In genomic region chr13:40727731-40728625, GRCm38 (mm10) we compare ENCODE assay signal across 11 mouse cellular contexts. TPM values are rescaled to one million over a fixed set of nuclear protein-coding genes. Genes with fewer than 3 reads are reported as not detected.
A peak's percentile ranks its signal among the peaks of the same experiment; 100 is the strongest.
DNase-seq lines count a peak whose midpoint lies in the region; ATAC-seq and TF ChIP-seq lines count a peak whose summit lies in the region.
"Had no signal": no experiment of that assay in that cellular context is flagged by ENCODE, and none has a peak within 500 bp of the region (broad histone marks: within the 10 kb centered on the region; RNA-seq: fewer than 3 reads in every experiment).

No protein-coding gene starts in this region.

- H3K9me3 ChIP-seq in embryonic facial prominence, embryonic 10.5 days: no peaks in the 10 kb centered on the region
- H3K9me3 ChIP-seq in hindbrain, postnatal 0 days (ENCODE audit: low read length): no peaks in the 10 kb centered on the region
- no peaks in the 10 kb centered on the region for H3K9me3 ChIP-seq in neural tube, embryonic 11.5 days (ENCODE audit: control insufficient read depth, low read length)

- under 1% methylated on average over 42 of the region's 42 CpGs for WGBS in embryonic facial prominence, embryonic 10.5 days
- WGBS in hindbrain, postnatal 0 days: 2% methylated on average over 42 of the region's 42 CpGs
- WGBS in neural tube, embryonic 11.5 days: under 1% methylated on average over 42 of the region's 42 CpGs

- no peaks in the 10 kb centered on the region for H3K36me3 ChIP-seq in embryonic facial prominence, embryonic 10.5 days (replicated peaks)
- H3K36me3 ChIP-seq in hindbrain, postnatal 0 days (ENCODE audit: insufficient read depth, low read length): no peaks in the 10 kb centered on the region
- no peaks in the 10 kb centered on the region for H3K36me3 ChIP-seq in neural tube, embryonic 11.5 days (ENCODE audit: control insufficient read depth, insufficient read depth, low read length)

- peak overlapping the region; percentile 34 for H3K4me2 ChIP-seq in hindbrain, postnatal 0 days (ENCODE audit: low read depth, low read length)
- peak overlapping the region; percentile 71 for H3K4me2 ChIP-seq in neural tube, embryonic 11.5 days (ENCODE audit: low read depth)

- no peak for TF ChIP-seq CTCF in hindbrain, postnatal 0 days (IDR thresholded peaks at IDR 0.05; ENCODE audit: low read depth)

- H3K9ac ChIP-seq in hindbrain, postnatal 0 days (replicated peaks; ENCODE audit: low read length): peak overlapping the region; percentile 44
- H3K9ac ChIP-seq in neural tube, embryonic 11.5 days (ENCODE audit: low read length): peak overlapping the region; percentile 57

- peaks cover 94% of the 10 kb centered on the region for H3K27me3 ChIP-seq in embryonic facial prominence, embryonic 10.5 days (replicated peaks; ENCODE audit: low read depth, poor library complexity, severe bottlenecking)
- peaks cover 54% of the 10 kb centered on the region for H3K27me3 ChIP-seq in hindbrain, postnatal 0 days (ENCODE audit: insufficient read depth, low read length)
- peaks cover 74% of the 10 kb centered on the region for H3K27me3 ChIP-seq in neural tube, embryonic 11.5 days (ENCODE audit: control insufficient read depth, insufficient read depth, low read length)

- DNase-seq in kidney, adult 18-20 months: peak; percentile 43
- no peak for DNase-seq in kidney, adult 11 months
- peak; percentile 65 for DNase-seq in embryonic facial prominence, embryonic 10.5 days (ENCODE audit: low spot score)
- no peak for DNase-seq in hindbrain, postnatal 0 days (ENCODE audit: low spot score)
- peak; percentile 65 for DNase-seq in neural tube, embryonic 11.5 days (ENCODE audit: low spot score)
- no peak for DNase-seq in adrenal gland, postnatal 4 days (ENCODE audit: low spot score in 2 of 2)
- no peak for DNase-seq in gastrocnemius, postnatal 25 days
- no peak for DNase-seq in left cerebral cortex, adult 8-10 months (ENCODE audit: low spot score in 2 of 2)
- DNase-seq: cerebellum, adult 11 months; heart, adult 2 months; lung, adult 18-20 months had no signal

- H3K4me3 ChIP-seq in embryonic facial prominence, embryonic 10.5 days: peak overlapping the region; percentile 75
- H3K4me3 ChIP-seq in hindbrain, postnatal 0 days (ENCODE audit: low read length): peak overlapping the region; percentile 44
- H3K4me3 ChIP-seq in neural tube, embryonic 11.5 days (ENCODE audit: low read depth, low read length): peak overlapping the region; percentile 53
- H3K4me3 ChIP-seq: heart, adult 2 months had no signal

- H3K27ac ChIP-seq in embryonic facial prominence, embryonic 10.5 days (replicated peaks): peak overlapping the region; percentile 97
- H3K27ac ChIP-seq in hindbrain, postnatal 0 days: peak overlapping the region; percentile 45
- peak overlapping the region; percentile 64 for H3K27ac ChIP-seq in neural tube, embryonic 11.5 days (ENCODE audit: low read depth, low read length)
- H3K27ac ChIP-seq: heart, adult 2 months had no signal

- no peak for ATAC-seq in hindbrain, postnatal 0 days
- ATAC-seq in neural tube, embryonic 11.5 days (ENCODE audit: insufficient read depth, low FRiP score, low TSS enrichment): no peak

- peaks cover 57% of the 10 kb centered on the region for H3K4me1 ChIP-seq in embryonic facial prominence, embryonic 10.5 days
- H3K4me1 ChIP-seq in hindbrain, postnatal 0 days (ENCODE audit: insufficient read depth, low read length): no peaks in the 10 kb centered on the region
- H3K4me1 ChIP-seq in neural tube, embryonic 11.5 days (ENCODE audit: control insufficient read depth, insufficient read depth, low read length): no peaks in the 10 kb centered on the region

RNA-seq across cellular contexts. Expression of gene Tfap2a, which starts 10.2 kb away (rescaled TPM):
- 8.3 and 8.5 TPM in 2 replicates for polyA plus RNA-seq in embryonic facial prominence, embryonic 10.5 days (2016; fragmentation: Nextera tagmentation; extraction: Ambion mirVana)
- total RNA-seq in hindbrain, postnatal 0 days (2014; rRNA removed): 2.1 and 4.7 TPM in 2 replicates
- polyA plus RNA-seq in hindbrain, postnatal 0 days (2015; fragmentation: Nextera tagmentation; extraction: Ambion mirVana): 6.9 and 7.2 TPM in 2 replicates
- 12.9 and 13.7 TPM in 2 replicates for polyA plus RNA-seq in neural tube, embryonic 11.5 days (2014; fragmentation: Nextera tagmentation; extraction: Ambion mirVana)
- 1 to 10 TPM; 1.5 to 3.1 TPM for total RNA-seq in adrenal gland, postnatal 4 days (2021)
- total RNA-seq in gastrocnemius, postnatal 25 days (2021): not detected
- 1 to 10 TPM in 1 of 4 experiments, under 1 TPM in 3; 0.58 to 1.1 (median 0.60) TPM for total RNA-seq in left cerebral cortex, adult 8-10 months (2022)

Comparison
In these comparisons a context has a peak if more than half of its experiments do, and no peak if none do; other contexts are left out.
1. DNase-seq: peak in kidney, adult 18-20 months (single experiment), embryonic facial prominence, embryonic 10.5 days (single experiment) and neural tube, embryonic 11.5 days (single experiment); none in kidney, adult 11 months (single experiment), hindbrain, postnatal 0 days (single experiment), adrenal gland, postnatal 4 days (0 of 2), gastrocnemius, postnatal 25 days (single experiment) and left cerebral cortex, adult 8-10 months (0 of 2).
2. H3K27ac ChIP-seq: peak in every context shown above with its lines; median percentile 97 in embryonic facial prominence, embryonic 10.5 days; 64 in neural tube, embryonic 11.5 days; 45 in hindbrain, postnatal 0 days.
3. Peak in every context shown above with its lines, with median percentiles within 50 percentile points of each other: H3K4me3 ChIP-seq.